ENCODE assay signal across 7 mouse cellular contexts in genomic region chr15:84852457-84853070, GRCm38 (mm10). TPM values are rescaled to one million over a fixed set of nuclear protein-coding genes. Genes with fewer than 3 reads are reported as not detected.
DNase-seq lines count a peak whose midpoint lies in the region; ATAC-seq lines count a peak whose summit lies in the region.

No protein-coding gene starts in this region.

- H3K4me1 ChIP-seq in forebrain, embryonic 10.5 days = peaks cover 85% of the 10 kb centered on the region
- H3K4me1 ChIP-seq in hindbrain, embryonic 13.5 days (replicated peaks) = peaks cover 64% of the 10 kb centered on the region
- peaks cover 11% of the 10 kb centered on the region; the same call in 1 of the 2 replicates for H3K4me1 ChIP-seq in limb, embryonic 11.5 days (ENCODE audit: control insufficient read depth, insufficient read depth, low read length)
- H3K4me1 ChIP-seq in neural tube, embryonic 15.5 days = peaks cover 75% of the 10 kb centered on the region

- 11% methylated on average over 10 of the region's 10 CpGs for WGBS in forebrain, embryonic 10.5 days
- WGBS in hindbrain, embryonic 13.5 days = 6% methylated on average over 10 of the region's 10 CpGs
- WGBS in limb, embryonic 11.5 days = 7% methylated on average over 10 of the region's 10 CpGs
- 3% methylated on average over 10 of the region's 10 CpGs for WGBS in neural tube, embryonic 15.5 days

- H3K27ac ChIP-seq in forebrain, embryonic 10.5 days = peak overlapping the region; percentile 92
- peak overlapping the region; percentile 97 for H3K27ac ChIP-seq in hindbrain, embryonic 13.5 days
- H3K27ac ChIP-seq in limb, embryonic 11.5 days (replicated peaks; ENCODE audit: low read depth, low read length) = peak overlapping the region; percentile 87; the same call in 1 of the 2 replicates
- peak overlapping the region; percentile 97 for H3K27ac ChIP-seq in neural tube, embryonic 15.5 days (replicated peaks)

- no peak for ATAC-seq in hindbrain, embryonic 13.5 days (ENCODE audit: low FRiP score)
- ATAC-seq in limb, embryonic 11.5 days (ENCODE audit: insufficient number of reproducible peaks, low FRiP score, low TSS enrichment, low read depth) = no peak
- no peak for ATAC-seq in neural tube, embryonic 15.5 days (ENCODE audit: low FRiP score)

- no peaks in the 10 kb centered on the region for H3K9me3 ChIP-seq in forebrain, embryonic 10.5 days
- no peaks in the 10 kb centered on the region for H3K9me3 ChIP-seq in hindbrain, embryonic 13.5 days
- no peaks in the 10 kb centered on the region for H3K9me3 ChIP-seq in limb, embryonic 11.5 days (ENCODE audit: control insufficient read depth, low read length)
- no peaks in the 10 kb centered on the region for H3K9me3 ChIP-seq in neural tube, embryonic 15.5 days (replicated peaks)

- H3K27me3 ChIP-seq in forebrain, embryonic 10.5 days (ENCODE audit: poor library complexity, severe bottlenecking) = peaks cover 15% of the 10 kb centered on the region; the same call in 1 of the 2 replicates
- no peaks in the 10 kb centered on the region for H3K27me3 ChIP-seq in hindbrain, embryonic 13.5 days
- peaks cover 5% of the 10 kb centered on the region; the same call in 1 of the 2 replicates for H3K27me3 ChIP-seq in limb, embryonic 11.5 days (ENCODE audit: control insufficient read depth, insufficient read depth, low read length)
- H3K27me3 ChIP-seq in neural tube, embryonic 15.5 days (replicated peaks) = no peaks in the 10 kb centered on the region

- H3K36me3 ChIP-seq in forebrain, embryonic 10.5 days (replicated peaks) = peaks cover 31% of the 10 kb centered on the region
- H3K36me3 ChIP-seq in hindbrain, embryonic 13.5 days = no peaks in the 10 kb centered on the region
- no peaks in the 10 kb centered on the region for H3K36me3 ChIP-seq in limb, embryonic 11.5 days (ENCODE audit: control insufficient read depth, insufficient read depth, low read length)
- no peaks in the 10 kb centered on the region for H3K36me3 ChIP-seq in neural tube, embryonic 15.5 days

- peak overlapping the region; percentile 94 for H3K4me2 ChIP-seq in hindbrain, embryonic 13.5 days
- H3K4me2 ChIP-seq in limb, embryonic 11.5 days (ENCODE audit: low read depth, severe bottlenecking) = peak overlapping the region; percentile 99
- H3K4me2 ChIP-seq in neural tube, embryonic 15.5 days = peak overlapping the region; percentile 96

- H3K9ac ChIP-seq in hindbrain, embryonic 13.5 days = peak overlapping the region; percentile 95
- H3K9ac ChIP-seq in limb, embryonic 11.5 days (ENCODE audit: low read length) = peak overlapping the region; percentile 66
- peak overlapping the region; percentile 74; the same call in 1 of the 2 replicates for H3K9ac ChIP-seq in neural tube, embryonic 15.5 days (replicated peaks)

- DNase-seq in 416B (ENCODE audit: low read depth) = peak; percentile 57
- DNase-seq in NIH3T3 (ENCODE audit: low read depth) = peak; percentile 64
- peak; percentile 39 for DNase-seq in forebrain, embryonic 10.5 days (ENCODE audit: extremely low spot score, low spot score)
- peak; percentile 62 for DNase-seq in limb, embryonic 11.5 days (ENCODE audit: low spot score)
- no peak for DNase-seq in ovary, postnatal 10 days (ENCODE audit: low spot score)

- H3K4me3 ChIP-seq in forebrain, embryonic 10.5 days = peak overlapping the region; percentile 86
- peak overlapping the region; percentile 83 for H3K4me3 ChIP-seq in hindbrain, embryonic 13.5 days
- peak overlapping the region; percentile 50 for H3K4me3 ChIP-seq in limb, embryonic 11.5 days (ENCODE audit: low read depth, low read length)
- H3K4me3 ChIP-seq in neural tube, embryonic 15.5 days (replicated peaks) = peak overlapping the region; percentile 81

RNA-seq across cellular contexts. Expression of gene Phf21b, which starts 3.3 kb away (rescaled TPM):
- polyA plus RNA-seq in forebrain, embryonic 10.5 days (2016; fragmentation: Nextera tagmentation; extraction: Ambion mirVana) = 6.8 and 7.6 TPM in 2 replicates
- polyA plus RNA-seq in hindbrain, embryonic 13.5 days (2015; fragmentation: Nextera tagmentation; extraction: Ambion mirVana) = 10.9 and 11.3 TPM in 2 replicates
- 1.9 TPM in 2 replicates for polyA plus RNA-seq in limb, embryonic 11.5 days (2014; fragmentation: Nextera tagmentation; extraction: Ambion mirVana)
- polyA plus RNA-seq in neural tube, embryonic 15.5 days (2015; fragmentation: Nextera tagmentation; extraction: Ambion mirVana) = 2.6 and 3.3 TPM in 2 replicates
